Mouse (Mus musculus): ENCODE data around the gene Trex2.
A peak's percentile ranks its signal among the peaks of the same experiment; 100 is the strongest.
"Not testable (repeated sequence)": the region's sequence is repeated elsewhere in the genome, so short reads cannot be mapped to it uniquely, and the experiment has no call there.

Gene Trex2

DNA sequence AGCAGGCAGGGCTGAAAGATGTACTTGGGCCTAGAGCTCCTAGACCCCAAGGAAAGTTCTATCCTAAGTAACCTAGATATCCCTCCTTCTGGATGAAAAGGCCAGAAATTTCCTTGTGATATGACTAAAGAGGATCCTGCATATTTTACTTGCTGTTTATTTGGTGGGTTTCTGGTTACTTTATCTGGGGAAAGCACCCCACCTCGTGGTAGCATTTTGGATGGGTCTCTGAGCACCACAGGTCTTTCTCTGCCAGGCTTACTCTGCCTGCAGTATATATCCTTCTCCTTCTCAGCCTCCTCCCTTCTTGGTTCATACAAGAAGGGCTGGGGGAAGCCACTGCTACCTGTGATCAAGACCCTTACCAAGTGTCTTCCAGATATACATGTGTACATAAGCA, 22.4 kb downstream of the Trex2 start:
- no peak for DNase-seq

DNA sequence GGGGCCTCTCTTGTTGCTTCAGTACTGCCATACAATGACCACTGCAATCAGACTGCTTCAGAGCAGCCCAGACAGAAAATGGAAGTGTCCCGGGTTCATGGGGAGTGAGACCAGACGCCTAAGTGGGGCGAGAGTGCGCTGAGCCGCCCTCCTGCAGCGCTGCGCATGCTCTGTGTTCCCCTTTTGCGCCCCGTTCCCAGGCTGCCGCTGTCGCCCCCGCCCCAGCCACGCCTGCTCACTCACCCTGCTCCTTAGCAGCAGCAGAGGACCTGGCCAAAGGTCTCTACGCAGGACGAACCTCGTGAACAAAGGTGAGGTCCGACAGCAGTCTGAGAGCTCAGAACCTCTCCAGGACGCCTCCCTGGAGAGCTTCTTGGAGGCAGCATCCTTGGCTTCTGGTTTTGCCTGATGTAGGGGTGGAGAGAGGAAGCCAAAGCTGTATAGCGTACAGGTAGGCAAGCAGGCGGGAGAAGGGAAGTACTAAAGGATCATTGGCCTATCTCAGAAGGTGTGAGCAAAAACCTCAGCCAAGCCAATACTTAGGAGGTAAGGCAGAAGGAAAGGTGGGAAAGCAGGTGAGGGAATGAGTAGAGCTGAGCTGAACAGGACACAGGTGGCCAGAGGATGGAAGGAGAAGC, 24.1 kb downstream of the Trex2 start, which contains the start of gene Zfp92:
TSS of gene Zfp92 (plus strand) at position 217 of the 638 bp plus-strand sequence.
- peak in 1 of 2 experiments; percentile 18 for DNase-seq

GRCm38 (mm10) chrX:73401616-73402015, 33.5 kb downstream of the Trex2 start:
- DNase-seq, result no peak

DNA sequence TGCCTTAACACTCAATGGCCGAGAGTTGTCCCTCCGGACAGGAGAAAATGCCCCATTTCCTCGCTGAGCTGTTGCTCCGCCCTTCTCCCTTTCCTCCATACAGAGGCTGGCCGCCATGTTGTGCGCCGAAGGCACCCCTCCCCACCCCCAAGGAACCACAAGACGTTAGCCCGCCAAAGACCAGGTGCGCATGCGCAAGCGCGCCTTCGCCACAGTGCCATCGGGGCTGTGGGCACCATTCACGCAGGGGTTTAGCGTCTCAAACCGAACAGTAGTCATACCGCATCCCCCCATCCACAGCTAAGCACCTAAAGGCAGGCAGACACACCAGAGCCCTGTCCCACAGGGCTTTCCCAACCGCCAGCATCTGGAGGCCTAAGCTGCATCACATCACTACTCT, 34.2 kb downstream of the Trex2 start:
- DNase-seq, result no peak

DNA sequence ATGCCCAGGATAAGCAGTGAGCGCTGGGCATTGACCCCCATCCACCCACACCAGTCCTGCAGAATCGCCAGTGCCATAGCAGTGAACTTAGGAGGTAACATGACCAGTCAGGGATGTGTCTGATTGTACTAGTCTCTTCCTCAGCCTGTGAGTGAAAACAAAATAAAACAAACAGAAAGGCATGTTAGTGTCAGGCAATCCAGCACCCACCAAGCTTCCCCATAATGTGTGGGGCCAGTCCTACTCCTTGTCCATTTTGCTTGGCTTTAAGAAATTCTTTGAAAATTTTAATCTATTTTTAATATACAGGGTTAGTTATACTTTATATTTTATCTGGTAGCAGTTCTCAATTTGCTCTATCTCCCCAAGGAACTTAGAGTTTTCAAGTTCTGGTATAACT, 36.5 kb downstream of the Trex2 start, which contains the start of gene Gm18336:
TSS of gene Gm18336 (minus strand) at position 101 of the 400 bp plus-strand sequence.
- not testable (repeated sequence) for DNase-seq

DNA sequence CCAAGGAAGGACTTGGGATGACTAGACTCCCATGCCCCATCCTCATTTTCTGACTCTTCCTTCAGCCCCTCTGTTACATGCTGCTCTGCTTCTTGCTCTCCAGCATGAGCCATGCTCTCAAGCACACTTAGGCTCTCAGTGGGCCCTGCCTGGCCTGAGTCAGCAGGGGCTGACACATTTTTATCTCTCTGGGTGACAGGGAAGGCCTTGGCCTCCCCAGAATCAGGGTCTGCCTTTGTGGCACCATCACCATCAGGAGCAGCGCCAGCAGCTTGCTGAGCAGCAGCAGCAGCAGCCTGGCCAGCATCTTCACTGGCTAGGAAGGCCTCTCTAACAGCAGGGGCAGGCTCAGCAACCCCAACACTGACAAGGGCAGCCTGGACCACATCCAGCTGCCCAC, 38.7 kb downstream of the Trex2 start:
- no peak for DNase-seq

- no peak for DNase-seq
These were observed 43.7 kb downstream of the Trex2 start for GRCm38 (mm10) chrX:73391481-73391880.

GRCm38 (mm10) chrX:73384924-73385323, 50.2 kb downstream of the Trex2 start:
- DNase-seq, result no peak

DNA sequence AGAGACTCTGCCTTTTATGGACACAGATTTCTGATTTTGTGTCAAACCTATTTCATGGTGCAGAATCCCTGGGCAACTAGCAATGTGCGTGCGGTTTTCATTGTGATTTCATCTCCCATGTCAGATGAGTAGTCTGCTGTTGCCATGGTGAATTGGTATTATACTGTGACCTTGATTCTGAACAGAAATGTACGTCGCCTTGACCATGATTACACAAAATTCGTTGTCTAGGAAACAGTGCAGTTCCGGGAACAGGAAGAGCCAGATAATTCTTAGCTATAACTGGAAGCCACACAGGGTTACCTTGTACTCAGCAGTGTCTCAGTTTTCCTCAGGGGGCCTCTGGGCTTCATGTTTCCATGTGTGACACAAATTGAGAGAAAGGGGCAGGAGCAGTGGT, 50.7 kb downstream of the Trex2 start:
- no peak for DNase-seq

Data from kidney, adult 8-10 months (tissue).